Mouse (Mus musculus) CD4-positive, CD25-positive, alpha-beta regulatory T cell (primary cell): ENCODE data around the gene 1700092M07Rik. TPM values are rescaled to one million over a fixed set of nuclear protein-coding genes. Genes with fewer than 3 reads are reported as not detected.

Source experiments
- polyA plus RNA-seq: library from polyadenylated mRNA; unstranded; fragments of 100-300 nt; shearing (Covaris generic); gene quantifications from one replicate; pipeline ENCODE4 v1.2.1, GENCODE M21; 2017

1700092M07Rik gene
- 1.5 TPM for polyA plus RNA-seq

GRCm38 (mm10) chr19:8740603-8741002 is at the start of gene 1700092M07Rik:
1700092M07Rik (plus strand) TSS chr19:8740718.

GRCm38 (mm10) chr19:8722907-8723573 is 17.5 kb upstream of the 1700092M07Rik start, which contains the start of gene Slc3a2:
Slc3a2 (minus strand) TSS chr19:8723369.

GRCm38 (mm10) chr19:8735389-8736159 is 4.9 kb upstream of the 1700092M07Rik start, which contains the start of gene Wdr74:
Wdr74 (plus strand) TSS chr19:8735827.

GRCm38 (mm10) chr19:8741243-8741869 is 838 bp downstream of the 1700092M07Rik start, which contains the start of gene Stx5a:
Stx5a (plus strand) TSS chr19:8741413.

GRCm38 (mm10) chr19:8756635-8757387 is 16.3 kb downstream of the 1700092M07Rik start, which contains the start of gene Nxf1:
Nxf1 (plus strand) TSS chr19:8757073.

GRCm38 (mm10) chr19:8770567-8771270 is 30.2 kb downstream of the 1700092M07Rik start, which contains the start of gene Tmem223:
Tmem223 (plus strand) TSS chr19:8770996.

GRCm38 (mm10) chr19:8774086-8774835 is 33.7 kb downstream of the 1700092M07Rik start, which contains the start of gene Tmem179b:
Tmem179b (minus strand) TSS chr19:8774467.

GRCm38 (mm10) chr19:8786008-8786781 is 45.7 kb downstream of the 1700092M07Rik start, which contains the start of gene Taf6l:
Taf6l (minus strand) TSS chr19:8786417.

Other genes starting within 250 kb of the 1700092M07Rik start
- not detected for gene Slc22a8, start 149.5 kb upstream of the 1700092M07Rik start, polyA plus RNA-seq
- gene Slc22a6, start 122.7 kb upstream of the 1700092M07Rik start, polyA plus RNA-seq = not detected
- not detected for gene Chrm1, start 76.9 kb upstream of the 1700092M07Rik start, polyA plus RNA-seq
- gene Slc3a2, start 17.3 kb upstream of the 1700092M07Rik start, polyA plus RNA-seq = 136 TPM
- gene Wdr74, start 4.9 kb upstream of the 1700092M07Rik start, polyA plus RNA-seq = 83.3 TPM
- gene Stx5a, start 695 bp downstream of the 1700092M07Rik start, polyA plus RNA-seq = 164 TPM
- gene Nxf1, start 16.4 kb downstream of the 1700092M07Rik start, polyA plus RNA-seq = 263 TPM
- 104 TPM for gene Tmem223, start 30.3 kb downstream of the 1700092M07Rik start, polyA plus RNA-seq
- 161 TPM for gene Tmem179b, start 33.7 kb downstream of the 1700092M07Rik start, polyA plus RNA-seq
- gene Taf6l, start 45.7 kb downstream of the 1700092M07Rik start, polyA plus RNA-seq = 18.0 TPM
- gene Polr2g, start 57.9 kb downstream of the 1700092M07Rik start, polyA plus RNA-seq = 150 TPM
- gene Zbtb3, start 61.8 kb downstream of the 1700092M07Rik start, polyA plus RNA-seq = 1.6 TPM
- gene Ttc9c, start 78.6 kb downstream of the 1700092M07Rik start, polyA plus RNA-seq = 39.7 TPM
- gene Hnrnpul2, start 79.3 kb downstream of the 1700092M07Rik start, polyA plus RNA-seq = 13.3 TPM
- 1.7 TPM for gene AC129217.1, start 89.1 kb downstream of the 1700092M07Rik start, polyA plus RNA-seq
- gene Bscl2, start 96.7 kb downstream of the 1700092M07Rik start, polyA plus RNA-seq = 86.8 TPM
- 0.13 TPM for gene Gng3, start 98.5 kb downstream of the 1700092M07Rik start, polyA plus RNA-seq
- gene Lrrn4cl, start 110.0 kb downstream of the 1700092M07Rik start, polyA plus RNA-seq = 0.12 TPM
- gene Ubxn1, start 130.8 kb downstream of the 1700092M07Rik start, polyA plus RNA-seq = 169 TPM
- gene Uqcc3, start 140.2 kb downstream of the 1700092M07Rik start, polyA plus RNA-seq = 77.7 TPM
- gene Lbhd1, start 143.0 kb downstream of the 1700092M07Rik start, polyA plus RNA-seq = 85.0 TPM
- not detected for gene Gm49403, start 143.2 kb downstream of the 1700092M07Rik start, polyA plus RNA-seq
- gene 1810009A15Rik, start 148.1 kb downstream of the 1700092M07Rik start, polyA plus RNA-seq = 54.2 TPM
- gene Gm49416, start 148.2 kb downstream of the 1700092M07Rik start, polyA plus RNA-seq = not detected
- 36.7 TPM for gene Ints5, start 152.3 kb downstream of the 1700092M07Rik start, polyA plus RNA-seq
- 119 TPM for gene Ganab, start 157.4 kb downstream of the 1700092M07Rik start, polyA plus RNA-seq
- 57.2 TPM for gene B3gat3, start 179.7 kb downstream of the 1700092M07Rik start, polyA plus RNA-seq
- gene Rom1, start 188.6 kb downstream of the 1700092M07Rik start, polyA plus RNA-seq = 7.8 TPM
- gene Eml3, start 188.8 kb downstream of the 1700092M07Rik start, polyA plus RNA-seq = 86.7 TPM
- gene Mta2, start 201.2 kb downstream of the 1700092M07Rik start, polyA plus RNA-seq = 250 TPM
- 38.1 TPM for gene Tut1, start 213.1 kb downstream of the 1700092M07Rik start, polyA plus RNA-seq
- gene Eef1g, start 226.3 kb downstream of the 1700092M07Rik start, polyA plus RNA-seq = 294 TPM
- 46.1 TPM for gene Ahnak, start 248.6 kb downstream of the 1700092M07Rik start, polyA plus RNA-seq